Mouse (Mus musculus) liver, adult 2 months (tissue): ENCODE results near the gene Rbm34.

Experiments
- CTCF ChIP-seq: fragments of 200-500 bp; IDR thresholded peaks from 2 replicates; pipeline ENCODE4 v1.5.1; 2011; ENCODE audit warnings: low read depth, low read length, control low read depth
- POLR2A ChIP-seq: fragments of 200-500 bp; IDR thresholded peaks from 2 replicates; pipeline ENCODE4 v1.6.1; 2011; ENCODE audit warnings: low read length, control low read depth; ENCODE audit not compliant: insufficient read depth; ENCODE audit errors: extremely low read depth

GRCm38 (mm10) chr8:126975706-126976105, 4.8 kb upstream of the Rbm34 start:
- TF ChIP-seq CTCF, result peak; percentile 41
- TF ChIP-seq POLR2A, result no peak
